Mouse (Mus musculus) neural tube, embryonic 13.5 days (tissue): Measurements from ENCODE around the gene Tapbpl. TPM values are rescaled to one million over a fixed set of nuclear protein-coding genes. Genes with fewer than 3 reads are reported as not detected.

Source experiments
- ATAC-seq: fragments of 200-750 bp; cut with Nextera tagmentation; 2 replicates; pipeline ENCODE4 v1.8.0; 2017; ENCODE audit warnings: low read depth, mild to moderate bottlenecking, moderate TSS enrichment, moderate library complexity
- H3K27ac ChIP-seq: fragments of 300-500 bp; sonication (generic); replicated peaks from 2 replicates; pipeline ENCODE4 v1.5.1; 2015; ENCODE audit warnings: moderate library complexity, mild to moderate bottlenecking, inconsistent platforms
- H3K27me3 ChIP-seq: fragments of 300-500 bp; sonication (generic); 2 replicates; pipeline ENCODE4 v1.6.1; 2015; ENCODE audit warnings: mild to moderate bottlenecking, inconsistent platforms
- H3K36me3 ChIP-seq: fragments of 300-500 bp; sonication (generic); 2 replicates; pipeline ENCODE4 v1.6.1; 2015; ENCODE audit warnings: mild to moderate bottlenecking, inconsistent platforms
- H3K4me1 ChIP-seq: fragments of 300-500 bp; sonication (generic); replicated peaks from 2 replicates; pipeline ENCODE4 v1.6.1; 2015; ENCODE audit warnings: inconsistent platforms
- H3K4me2 ChIP-seq: fragments of 300-500 bp; sonication (generic); 2 replicates; pipeline ENCODE4 v1.6.1; 2015; ENCODE audit warnings: inconsistent platforms, mild to moderate bottlenecking, moderate library complexity
- H3K4me3 ChIP-seq: fragments of 300-500 bp; sonication (generic); 2 replicates; pipeline ENCODE4 v1.5.1; 2015; ENCODE audit warnings: mild to moderate bottlenecking, inconsistent platforms
- H3K9ac ChIP-seq: fragments of 300-500 bp; sonication (generic); 2 replicates; pipeline ENCODE4 v1.6.1; 2015; ENCODE audit warnings: moderate library complexity, mild to moderate bottlenecking, inconsistent platforms
- H3K9me3 ChIP-seq: fragments of 300-500 bp; sonication (generic); 2 replicates; pipeline ENCODE4 v1.6.1; 2016; ENCODE audit warnings: inconsistent platforms
- WGBS: fragments of 180-500 bp; shearing (Covaris S2); methylation state at CpG from one replicate; pipeline ENCODE4 v1.1.7; 2015; 5-methylcytosine and 5-hydroxymethylcytosine counted together
- polyA plus RNA-seq: library from polyadenylated mRNA; unstranded; fragments of >200 nt; fragmentation: Nextera tagmentation; extraction: Ambion mirVana; gene quantifications from 2 replicates; pipeline ENCODE4 v1.2.1, GENCODE M21; 2015

Gene Tapbpl
- polyA plus RNA-seq, 1 experiment from 2014 or later = 5.5 TPM

GRCm38 (mm10) chr6:125217899-125218298 is 13.8 kb downstream of the Tapbpl start:
- Histone ChIP-seq H3K9ac (no peak overlapping the region), H3K4me2 (no peak overlapping the region), H3K36me3 (0 out of 2 replicates have a peak, but pooled peaks cover 6% of the 10 kb centered on the region), H3K9me3 (no peaks in the 10 kb centered on the region), H3K4me1 (peaks cover 13% of the 10 kb centered on the region), H3K4me3 (no peak overlapping the region), H3K27me3 (peaks cover 12% of the 10 kb centered on the region), H3K27ac (no peak overlapping the region)
- no peak for ATAC-seq
- 93% methylated on average over 11 of the region's 11 CpGs for WGBS

DNA sequence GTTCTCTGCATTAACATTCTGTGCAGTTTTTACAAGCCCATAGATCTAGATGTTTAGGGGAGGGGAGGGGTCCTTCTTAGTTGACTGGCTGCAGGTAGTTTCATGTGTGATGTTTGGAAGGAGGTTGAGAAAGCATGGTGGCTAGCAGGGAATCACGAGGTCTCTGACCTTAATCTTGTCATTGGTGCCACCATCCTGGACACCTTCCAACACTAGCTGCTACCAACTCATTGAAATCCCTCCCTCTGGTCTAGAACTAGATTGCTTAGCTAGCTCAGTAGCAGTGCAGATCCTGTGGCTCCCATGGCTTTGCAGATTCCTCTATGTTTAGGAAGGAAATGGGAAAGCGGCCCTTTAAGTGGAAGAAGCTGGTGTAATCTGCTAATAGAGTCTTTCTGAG is 14.8 kb downstream of the Tapbpl start:
- WGBS = 97% methylated on average over 2 of the region's 2 CpGs
- Histone ChIP-seq H3K27ac (no peak overlapping the region), H3K9me3 (no peaks in the 10 kb centered on the region), H3K27me3 (peaks cover 21% of the 10 kb centered on the region), H3K4me1 (peaks cover 13% of the 10 kb centered on the region), H3K4me2 (peak overlapping the region; percentile 92), H3K36me3 (0 out of 2 replicates have a peak, but pooled peaks cover 6% of the 10 kb centered on the region), H3K9ac (peak overlapping the region; percentile 90; the same call in 1 of the 2 replicates), H3K4me3 (no peak overlapping the region)
- ATAC-seq = no peak

DNA sequence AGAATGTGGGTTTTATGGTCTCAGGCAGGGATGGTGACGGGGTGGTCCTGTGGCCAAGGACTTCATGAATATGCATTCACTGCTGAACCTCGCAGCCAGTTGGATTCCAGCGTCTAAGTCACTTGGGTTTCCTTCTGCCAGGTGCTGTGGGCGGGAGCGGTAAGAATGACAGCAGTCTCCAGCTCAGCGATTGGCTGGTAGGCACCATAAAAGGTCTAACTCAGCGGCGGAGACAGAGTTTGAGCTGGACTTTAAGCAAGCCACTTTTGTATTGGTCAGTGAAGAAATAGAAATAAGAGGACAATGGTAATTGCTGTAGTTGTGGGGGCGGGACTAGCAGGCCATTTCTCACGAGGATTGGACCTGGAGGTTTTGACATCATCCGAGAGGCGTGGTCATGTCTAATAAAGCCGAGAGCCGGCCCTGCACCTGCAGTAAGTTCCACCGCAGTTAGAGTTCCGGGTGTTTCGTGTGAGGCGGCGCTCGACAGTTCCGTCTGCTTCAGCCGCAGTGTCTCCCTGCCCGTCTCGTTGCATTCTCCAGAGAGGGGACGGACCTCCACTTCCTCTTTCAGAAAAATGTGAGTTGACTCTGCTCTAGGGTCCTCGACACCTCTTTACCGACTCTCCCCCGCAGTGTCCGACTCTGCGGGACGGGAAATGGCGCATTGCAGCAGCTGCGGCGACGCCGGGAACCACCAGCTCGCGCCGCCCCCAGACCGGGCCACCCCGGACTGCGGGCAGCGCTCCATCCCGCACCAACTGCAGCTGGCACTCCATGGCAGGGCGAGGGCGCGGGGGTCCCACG is 16.3 kb downstream of the Tapbpl start, which contains the start of gene Vamp1:
Vamp1 (plus strand) TSS at position 404 of the 807 bp plus-strand sequence.
- 0 out of 2 replicates have a peak, but pooled peaks cover 6% of the 10 kb centered on the region for H3K36me3 ChIP-seq
- peaks cover 30% of the 10 kb centered on the region for H3K27me3 ChIP-seq
- under 1% methylated on average over 48 of the region's 48 CpGs for WGBS
- H3K9ac ChIP-seq = peak within 1 kb of the TSS; percentile 90
- H3K9me3 ChIP-seq = no peaks in the 10 kb centered on the region
- ATAC-seq = peak; percentile 98
- peaks cover 13% of the 10 kb centered on the region for H3K4me1 ChIP-seq
- H3K4me3 ChIP-seq = peak within 1 kb of the TSS; percentile 71
- H3K27ac ChIP-seq = peak within 1 kb of the TSS; percentile 83
- H3K4me2 ChIP-seq = peak within 1 kb of the TSS; percentile 92

DNA sequence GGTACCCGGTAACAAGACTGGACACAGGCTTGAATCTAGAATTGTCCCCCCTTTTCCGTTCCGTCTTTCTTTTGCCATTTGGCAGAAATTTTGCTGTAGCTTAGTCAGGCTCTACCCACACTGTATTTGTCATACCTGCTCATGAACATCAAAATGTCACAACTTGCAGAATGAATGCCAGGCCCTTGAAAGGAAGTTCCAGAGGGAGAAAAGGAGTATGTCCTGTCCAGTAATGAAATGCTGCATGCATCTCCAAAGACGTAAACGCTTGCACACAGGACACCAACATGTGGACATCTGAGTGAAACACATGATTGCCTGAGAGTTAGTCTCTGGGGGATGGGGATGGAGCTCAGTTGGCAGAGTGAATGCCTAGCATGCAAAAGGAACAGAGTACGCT is 17.9 kb downstream of the Tapbpl start:
- WGBS = 75% methylated on average over 6 of the region's 6 CpGs
- H3K27ac ChIP-seq = no peak overlapping the region

DNA sequence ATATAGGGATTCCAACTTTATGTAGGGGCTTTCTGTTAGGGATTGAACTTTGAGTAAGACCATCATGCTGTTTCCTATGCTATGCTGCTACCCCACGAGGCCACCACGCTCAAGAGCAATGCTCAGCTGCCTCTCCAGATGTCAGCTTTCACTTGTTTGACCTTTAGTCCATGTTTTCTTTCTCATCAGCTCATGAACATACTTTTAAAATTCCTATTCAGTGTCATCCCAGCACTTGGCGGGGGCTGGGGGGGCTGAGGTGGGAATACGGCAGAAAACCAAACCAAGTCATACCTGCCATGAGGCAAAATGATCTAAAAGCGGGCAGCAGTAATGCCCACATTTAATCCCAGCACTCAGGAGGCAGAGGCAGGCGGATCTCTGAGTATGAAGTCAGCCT is 18.5 kb downstream of the Tapbpl start:
- Histone ChIP-seq H3K4me2 (no peak overlapping the region), H3K4me1 (peaks cover 13% of the 10 kb centered on the region), H3K27ac (no peak overlapping the region), H3K9me3 (no peaks in the 10 kb centered on the region; the same call in 1 of the 2 replicates), H3K27me3 (peaks cover 30% of the 10 kb centered on the region), H3K36me3 (no peaks in the 10 kb centered on the region), H3K4me3 (no peak overlapping the region), H3K9ac (no peak overlapping the region)
- no peak for ATAC-seq
- 79% methylated on average over 6 of the region's 6 CpGs for WGBS

More for the DNA sequence above, 17.9 kb downstream of the Tapbpl start:
- no peak for ATAC-seq
- H3K4me2 ChIP-seq = no peak overlapping the region
- H3K4me1 ChIP-seq = peaks cover 13% of the 10 kb centered on the region
- no peaks in the 10 kb centered on the region for H3K36me3 ChIP-seq
- peaks cover 30% of the 10 kb centered on the region for H3K27me3 ChIP-seq
- H3K9ac ChIP-seq = no peak overlapping the region
- H3K9me3 ChIP-seq = no peaks in the 10 kb centered on the region; the same call in 1 of the 2 replicates
- H3K4me3 ChIP-seq = no peak overlapping the region

DNA sequence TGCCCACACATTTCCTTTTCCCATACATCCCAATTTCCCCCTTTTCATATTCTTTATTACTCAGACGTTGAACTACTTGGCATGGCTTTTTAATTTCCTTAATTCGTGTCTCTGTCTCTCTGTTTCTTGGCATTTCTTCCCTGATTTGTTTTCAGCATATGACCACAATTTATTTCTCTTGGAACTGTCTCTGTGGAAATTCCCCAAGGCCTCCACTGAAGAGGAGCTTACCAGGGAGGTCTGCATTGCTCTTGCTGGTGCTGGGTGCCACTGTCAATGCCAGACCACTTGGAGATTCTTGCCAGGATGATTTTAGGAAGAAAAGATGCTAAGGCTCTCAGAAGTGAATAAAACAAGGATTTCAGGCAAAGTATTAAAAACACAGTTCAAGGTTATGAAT is 19.0 kb downstream of the Tapbpl start:
- no peak overlapping the region for H3K4me2 ChIP-seq
- H3K9me3 ChIP-seq = no peaks in the 10 kb centered on the region; the same call in 1 of the 2 replicates
- 51% methylated on average over 2 of the region's 2 CpGs for whole genome bisulfite sequencing
- H3K36me3 ChIP-seq = no peaks in the 10 kb centered on the region
- H3K4me1 ChIP-seq = peaks cover 13% of the 10 kb centered on the region
- peaks cover 30% of the 10 kb centered on the region for H3K27me3 ChIP-seq
- H3K27ac ChIP-seq = no peak overlapping the region
- no peak overlapping the region for H3K9ac ChIP-seq
- no peak overlapping the region for H3K4me3 ChIP-seq
- no peak for ATAC-seq

GRCm38 (mm10) chr6:125210436-125210835 is 21.2 kb downstream of the Tapbpl start:
- H3K27ac ChIP-seq = no peak overlapping the region
- no peaks in the 10 kb centered on the region for H3K4me1 ChIP-seq

GRCm38 (mm10) chr6:125197166-125197565 is 34.5 kb downstream of the Tapbpl start:
- H3K9me3 ChIP-seq = no peaks in the 10 kb centered on the region
- no peak overlapping the region for H3K4me3 ChIP-seq
- ATAC-seq = no peak
- no peaks in the 10 kb centered on the region for H3K27me3 ChIP-seq
- no peak overlapping the region for H3K4me2 ChIP-seq
- no peak overlapping the region for H3K27ac ChIP-seq
- no peak overlapping the region for H3K9ac ChIP-seq
- H3K4me1 ChIP-seq = peaks cover 11% of the 10 kb centered on the region
- WGBS = 90% methylated on average over 5 of the region's 5 CpGs
- peaks cover 25% of the 10 kb centered on the region for H3K36me3 ChIP-seq

More at GRCm38 (mm10) chr6:125210436-125210835, 21.2 kb downstream of the Tapbpl start:
- no peak overlapping the region for H3K4me2 ChIP-seq
- no peaks in the 10 kb centered on the region for H3K36me3 ChIP-seq
- no peaks in the 10 kb centered on the region; the same call in 1 of the 2 replicates for H3K9me3 ChIP-seq
- H3K4me3 ChIP-seq = no peak overlapping the region
- no peak for ATAC-seq
- no peak overlapping the region for H3K9ac ChIP-seq
- H3K27me3 ChIP-seq = peaks cover 30% of the 10 kb centered on the region
- WGBS = 93% methylated on average over 1 of the region's 1 CpGs

DNA sequence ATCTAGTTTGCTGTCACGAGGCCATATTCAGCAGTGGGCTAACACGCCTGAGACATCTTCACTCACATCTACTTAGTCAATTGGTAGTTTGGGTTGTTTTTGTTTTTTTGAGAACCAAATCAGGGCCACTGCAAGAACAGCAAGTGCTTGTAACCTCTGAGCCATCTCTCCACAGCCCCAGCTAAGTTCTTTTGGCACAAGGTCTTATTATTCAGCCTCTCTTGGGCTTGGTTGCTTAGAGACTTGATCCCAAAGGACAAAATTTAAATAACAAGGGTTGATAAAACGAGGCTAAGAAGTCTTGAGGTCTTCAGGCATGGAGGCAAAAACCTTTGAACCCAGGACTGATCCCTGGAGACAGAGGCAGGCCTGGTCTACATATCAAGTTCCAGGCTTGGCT is 35.4 kb downstream of the Tapbpl start:
- no peak for ATAC-seq
- Histone ChIP-seq H3K27me3 (no peaks in the 10 kb centered on the region), H3K4me1 (peaks cover 11% of the 10 kb centered on the region), H3K9me3 (no peaks in the 10 kb centered on the region), H3K36me3 (peaks cover 25% of the 10 kb centered on the region), H3K4me2 (no peak overlapping the region), H3K4me3 (no peak overlapping the region), H3K27ac (no peak overlapping the region), H3K9ac (no peak overlapping the region)
- 57% methylated on average over 3 of the region's 3 CpGs for WGBS

- peaks cover 25% of the 10 kb centered on the region for H3K36me3 ChIP-seq
- ATAC-seq = no peak
- no peak overlapping the region for H3K4me2 ChIP-seq
- 0 out of 2 replicates have a peak overlapping the region, but pooled peaks have one; percentile 33 for H3K27ac ChIP-seq
- H3K9me3 ChIP-seq = no peaks in the 10 kb centered on the region
- peaks cover 15% of the 10 kb centered on the region for H3K4me1 ChIP-seq
- WGBS = 31% methylated on average over 1 of the region's 1 CpGs
- H3K9ac ChIP-seq = no peak overlapping the region
- no peak overlapping the region for H3K4me3 ChIP-seq
- no peaks in the 10 kb centered on the region for H3K27me3 ChIP-seq
Measured at GRCm38 (mm10) chr6:125195541-125196075, 36.1 kb downstream of the Tapbpl start.

GRCm38 (mm10) chr6:125193390-125193789 is 38.3 kb downstream of the Tapbpl start:
- Histone ChIP-seq H3K9me3 (no peaks in the 10 kb centered on the region), H3K27ac (no peak overlapping the region), H3K27me3 (no peaks in the 10 kb centered on the region), H3K4me3 (no peak overlapping the region), H3K4me2 (peak overlapping the region; percentile 95; the same call in 1 of the 2 replicates), H3K9ac (no peak overlapping the region), H3K4me1 (peaks cover 29% of the 10 kb centered on the region), H3K36me3 (peaks cover 37% of the 10 kb centered on the region)
- WGBS = 76% methylated on average over 7 of the region's 7 CpGs
- no peak for ATAC-seq

DNA sequence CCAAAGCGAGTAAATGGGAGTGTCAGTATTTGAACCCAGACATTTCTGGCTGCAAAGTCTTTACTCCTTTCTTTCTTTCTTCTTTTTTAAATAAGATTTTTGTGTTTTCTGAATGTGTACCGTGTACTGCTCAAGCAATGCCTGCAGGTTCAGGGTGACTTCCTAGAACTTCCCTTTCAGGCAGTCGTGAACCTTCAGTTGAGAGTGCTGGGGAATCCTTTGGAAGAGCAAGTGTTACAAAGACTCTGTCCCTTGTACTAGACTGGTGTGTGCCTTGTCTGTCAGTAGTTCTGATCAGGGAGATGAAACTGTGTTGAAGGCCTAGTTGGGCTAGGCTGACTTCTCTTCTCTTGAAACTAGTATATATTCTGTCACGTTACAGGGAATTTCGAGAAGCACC is 38.8 kb downstream of the Tapbpl start:
- Histone ChIP-seq H3K9me3 (no peaks in the 10 kb centered on the region), H3K9ac (peak overlapping the region; percentile 84), H3K4me2 (peak overlapping the region; percentile 95), H3K36me3 (peaks cover 43% of the 10 kb centered on the region), H3K27ac (peak overlapping the region; percentile 100), H3K4me3 (peak overlapping the region; percentile 74), H3K4me1 (peaks cover 29% of the 10 kb centered on the region), H3K27me3 (no peaks in the 10 kb centered on the region)
- 45% methylated on average over 5 of the region's 5 CpGs for WGBS
- no peak for ATAC-seq
